Mouse (Mus musculus) Patski (cell line): ENCODE results near the gene Itpr2. TPM values are rescaled to one million over a fixed set of nuclear protein-coding genes. Genes with fewer than 3 reads are reported as not detected.
A peak's percentile ranks its signal among the peaks of the same experiment; 100 is the strongest.

Source experiments
- ATAC-seq: fragments of 100-300 bp; one replicate; pipeline ENCODE4 v1.8.0; 2021
- CTCF ChIA-PET: fragments of 350-600 bp; sonication (Branson Sonifier 250); formaldehyde crosslinking; loops from one replicate; lab custom pipeline; 2022; ENCODE audit warnings: inconsistent platforms; lab: Charles Lee
- POLR2A ChIA-PET: fragments of 350-600 bp; sonication (Branson Sonifier 250); formaldehyde crosslinking; loops from one replicate; lab custom pipeline; 2022; ENCODE audit warnings: antibody characterized with exemption, inconsistent platforms; lab: Charles Lee
- DNase-seq: peaks from one replicate; pipeline ENCODE4 v3.0.0-alpha.2; 2011; ENCODE audit warnings: low read depth, low spot score
- H3K27me3 ChIP-seq: fragments of 371-371 bp; one replicate; pipeline ENCODE4 v1.5.1; 2021
- CTCF ChIP-seq: fragments of 100-300 bp; IDR thresholded peaks from one replicate; pipeline ENCODE4 v1.5.1; 2021
- in situ Hi-C: fragments of 300-500 bp; cut with MboI; formaldehyde crosslinking; loops from 3 replicates; pipeline ENCODE4 v1.11.1; 2018; ENCODE audit warnings: low pct_unique_long_range_greater_than_20kb, mixed read lengths
- polyA plus RNA-seq: library from polyadenylated mRNA; unstranded; gene quantifications from one replicate; pipeline ENCODE4 v1.2.3, GENCODE M21; 2021

Itpr2 gene
- polyA plus RNA-seq, 1 experiment from 2014 or later: 12.7 TPM

DNA sequence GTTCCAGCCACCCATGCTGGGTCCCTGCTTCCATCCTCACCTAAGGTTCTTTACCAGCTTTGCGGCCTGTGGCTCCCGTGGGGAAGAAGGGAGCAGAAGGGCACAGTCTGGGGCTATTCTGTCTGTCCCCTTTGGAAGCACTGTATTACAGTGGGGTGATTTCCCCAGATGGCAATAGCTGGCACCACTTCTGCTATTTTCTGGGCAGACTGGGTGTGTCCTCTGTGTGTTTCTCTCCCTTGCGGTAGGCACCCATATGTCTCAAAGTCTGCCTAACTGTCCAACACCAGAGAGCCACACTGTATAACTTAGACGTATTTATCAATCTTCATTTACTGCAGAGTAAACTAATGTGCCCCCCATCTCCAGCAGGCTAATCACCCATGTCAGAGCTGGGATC, 388.9 kb downstream of the Itpr2 start:
- no peaks in the 10 kb centered on the region for H3K27me3 ChIP-seq
- in situ Hi-C loops: no loop called here
- CTCF ChIA-PET: no interaction called here
- ATAC-seq (no peak), DNase-seq (no peak)
- no peak for TF ChIP-seq CTCF
- POLR2A ChIA-PET: no interaction called here

DNA sequence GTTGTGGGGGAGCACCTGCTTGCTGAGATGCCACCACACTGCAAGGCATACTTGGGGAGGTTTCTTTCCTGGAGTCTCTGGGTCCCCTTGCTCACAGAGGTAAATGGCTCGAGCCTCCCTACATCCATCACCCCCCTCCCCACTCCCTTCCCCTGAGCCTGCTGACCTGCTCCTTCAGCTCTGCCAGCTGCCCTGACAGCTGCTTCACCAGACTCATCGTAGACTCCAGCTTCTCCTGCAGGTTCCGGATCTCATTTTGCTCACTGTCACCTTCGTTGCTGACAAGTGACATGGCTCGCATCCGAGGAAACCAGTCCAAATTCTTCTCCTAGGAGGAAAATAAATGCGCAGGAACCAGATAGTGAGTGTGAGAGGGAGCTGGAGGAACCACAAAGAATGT, 389.8 kb downstream of the Itpr2 start:
- in situ Hi-C loops: no loop called here
- ChIA-PET CTCF (interaction anchor here (1.1 to 2.1 kb wide), 3 partner anchors 10 to 33 kb away, joined by 3 to 6 read pairs (median 5); no protein-coding TSS in a partner anchor), POLR2A (interaction anchor here (1.3 kb wide), 1 partner anchor 101 kb away, joined by 3 read pairs; no protein-coding TSS in a partner anchor)
- no peak for TF ChIP-seq CTCF
- no peaks in the 10 kb centered on the region for H3K27me3 ChIP-seq
- DNase-seq (no peak), ATAC-seq (no peak)

DNA sequence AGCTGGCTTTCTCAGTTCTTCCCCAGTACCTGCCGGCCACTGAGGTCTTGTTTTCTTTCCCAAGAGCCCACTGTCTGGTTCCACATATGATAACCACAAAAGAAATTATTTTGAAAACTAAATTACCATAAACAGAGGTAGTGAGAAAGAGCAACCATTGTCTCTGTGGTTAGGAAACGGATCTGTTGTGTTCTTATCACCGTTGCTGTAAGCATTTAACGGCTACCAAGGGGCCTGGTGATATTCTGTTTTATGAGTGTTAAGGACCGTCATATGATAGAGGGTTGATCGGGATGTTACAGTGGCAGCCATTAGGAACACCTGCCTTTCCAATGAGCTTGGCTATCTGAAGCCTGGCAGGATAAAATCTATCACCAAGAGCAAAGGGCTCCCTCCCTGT, 390.2 kb downstream of the Itpr2 start:
- ChIA-PET CTCF (interaction anchor here (1.1 to 2.1 kb wide), 3 partner anchors 10 to 33 kb away, joined by 3 to 6 read pairs (median 5); no protein-coding TSS in a partner anchor), POLR2A (interaction anchor here (0.7 to 1.5 kb wide), 4 partner anchors 101 to 252 kb away, joined by 3 to 4 read pairs (median 3); no protein-coding TSS in a partner anchor)
- no peak for DNase-seq
- ATAC-seq: peak; percentile 0
- TF ChIP-seq CTCF: no peak
- no peaks in the 10 kb centered on the region for H3K27me3 ChIP-seq
- in situ Hi-C loops: no loop called here

DNA sequence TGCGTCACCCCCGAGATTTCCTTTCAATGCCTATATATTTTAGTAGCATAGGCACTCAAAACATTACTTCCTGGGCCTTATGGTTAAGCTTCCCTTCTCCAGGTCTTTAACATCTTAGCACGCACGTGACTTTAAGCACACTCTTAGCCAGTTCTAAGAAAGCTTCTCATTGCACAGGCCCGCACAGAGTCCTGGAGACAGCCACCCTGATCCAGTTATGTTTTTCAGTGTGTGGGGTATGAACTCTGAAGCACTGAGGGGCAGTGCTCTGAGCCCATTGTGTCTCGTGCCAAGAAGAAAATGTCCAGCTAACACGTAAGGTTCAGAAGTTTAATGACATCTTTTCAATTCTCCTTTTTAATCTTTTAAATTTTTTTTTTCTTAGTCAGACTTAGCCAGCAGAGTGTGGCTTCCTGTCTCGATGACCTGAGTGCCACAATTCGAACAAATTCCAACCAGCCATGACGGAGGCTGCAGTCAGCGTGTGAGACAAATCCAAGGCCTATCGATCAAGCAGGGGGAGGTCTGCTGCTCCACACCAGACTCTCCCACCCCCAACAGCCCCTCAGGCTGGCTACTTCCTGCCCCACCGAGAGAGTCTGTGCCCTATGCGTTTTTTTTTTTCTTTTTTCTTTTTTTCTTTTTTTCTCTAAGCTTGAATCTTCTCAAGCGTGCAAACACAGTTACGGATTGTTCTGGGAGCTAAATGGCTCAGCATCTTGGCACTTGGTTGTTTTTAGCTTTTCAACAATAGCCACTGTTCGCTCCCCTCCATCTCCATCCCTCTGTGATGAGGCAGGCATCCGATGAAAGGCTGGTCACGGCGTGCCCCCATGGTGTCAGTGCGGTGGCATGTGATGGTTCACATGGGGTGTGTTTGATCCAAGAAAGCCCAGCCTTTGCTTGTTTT, 390.9 kb downstream of the Itpr2 start:
- in situ Hi-C loops: no loop called here
- CTCF ChIA-PET: interaction anchor here (0.9 to 2.1 kb wide), 5 partner anchors 11 to 32 kb away, joined by 3 to 6 read pairs (median 3); no protein-coding TSS in a partner anchor
- TF ChIP-seq CTCF: no peak
- ATAC-seq (peak; percentile 73), DNase-seq (peak; percentile 79)
- H3K27me3 ChIP-seq: no peaks in the 10 kb centered on the region
- POLR2A ChIA-PET: interaction anchor here (0.7 to 1.5 kb wide), 5 partner anchors 100 to 255 kb away, joined by 3 to 4 read pairs (median 3); no protein-coding TSS in a partner anchor

DNA sequence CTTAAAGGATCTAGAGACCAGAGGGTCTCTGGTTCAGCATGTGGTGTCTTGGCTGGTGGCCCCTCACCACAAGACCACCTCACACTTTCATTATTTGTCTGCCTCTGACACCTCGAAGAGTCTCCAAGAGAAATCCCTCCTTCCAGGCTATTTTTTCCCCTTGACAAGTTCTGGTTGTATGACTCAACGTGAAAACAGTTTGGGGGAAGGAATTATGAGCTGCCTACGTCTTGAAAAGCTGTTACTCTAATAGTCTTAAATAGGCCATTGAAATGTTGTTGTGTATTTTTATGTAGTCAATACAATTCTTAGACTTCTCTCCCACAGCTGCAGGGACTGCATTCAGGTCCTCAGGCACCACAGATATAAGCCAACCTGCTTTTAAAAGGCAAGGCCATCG, 391.6 kb downstream of the Itpr2 start:
- CTCF ChIA-PET: interaction anchor here (0.9 to 2.1 kb wide), 4 partner anchors 9 to 31 kb away, joined by 3 to 6 read pairs (median 3); no protein-coding TSS in a partner anchor
- H3K27me3 ChIP-seq: no peaks in the 10 kb centered on the region
- POLR2A ChIA-PET: interaction anchor here (1.1 to 1.5 kb wide), 2 partner anchors 251 to 255 kb away, joined by 3 to 4 read pairs; no protein-coding TSS in a partner anchor
- in situ Hi-C loops: no loop called here
- TF ChIP-seq CTCF: no peak
- ATAC-seq (peak; percentile 55), DNase-seq (no peak)

DNA sequence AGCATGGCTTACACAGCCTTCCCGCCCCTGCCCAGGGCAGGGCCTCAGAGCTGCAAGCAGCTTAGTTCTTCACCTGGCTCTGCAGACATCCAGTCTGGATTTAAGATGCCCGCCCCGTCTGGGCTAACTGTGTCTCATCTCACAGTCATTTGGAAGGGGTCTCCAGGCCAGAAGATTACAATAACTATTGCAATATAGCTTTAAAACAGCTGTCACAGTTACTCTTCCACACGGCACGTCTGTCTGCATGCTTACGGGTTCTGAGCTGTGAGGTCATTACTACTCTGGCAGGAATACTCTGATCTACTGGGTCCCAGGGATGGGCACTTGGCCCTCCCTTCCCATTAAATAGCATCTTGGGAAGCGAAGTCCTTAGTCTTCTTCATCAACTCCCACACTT, 393.3 kb downstream of the Itpr2 start:
- CTCF ChIA-PET: interaction anchor here (1.4 kb wide), 1 partner anchor 29 kb away, joined by 4 read pairs; no protein-coding TSS in a partner anchor
- POLR2A ChIA-PET: no interaction called here
- in situ Hi-C loops: no loop called here
- TF ChIP-seq CTCF: no peak
- ATAC-seq: no peak
- no peaks in the 10 kb centered on the region for H3K27me3 ChIP-seq
- DNase-seq: no peak

DNA sequence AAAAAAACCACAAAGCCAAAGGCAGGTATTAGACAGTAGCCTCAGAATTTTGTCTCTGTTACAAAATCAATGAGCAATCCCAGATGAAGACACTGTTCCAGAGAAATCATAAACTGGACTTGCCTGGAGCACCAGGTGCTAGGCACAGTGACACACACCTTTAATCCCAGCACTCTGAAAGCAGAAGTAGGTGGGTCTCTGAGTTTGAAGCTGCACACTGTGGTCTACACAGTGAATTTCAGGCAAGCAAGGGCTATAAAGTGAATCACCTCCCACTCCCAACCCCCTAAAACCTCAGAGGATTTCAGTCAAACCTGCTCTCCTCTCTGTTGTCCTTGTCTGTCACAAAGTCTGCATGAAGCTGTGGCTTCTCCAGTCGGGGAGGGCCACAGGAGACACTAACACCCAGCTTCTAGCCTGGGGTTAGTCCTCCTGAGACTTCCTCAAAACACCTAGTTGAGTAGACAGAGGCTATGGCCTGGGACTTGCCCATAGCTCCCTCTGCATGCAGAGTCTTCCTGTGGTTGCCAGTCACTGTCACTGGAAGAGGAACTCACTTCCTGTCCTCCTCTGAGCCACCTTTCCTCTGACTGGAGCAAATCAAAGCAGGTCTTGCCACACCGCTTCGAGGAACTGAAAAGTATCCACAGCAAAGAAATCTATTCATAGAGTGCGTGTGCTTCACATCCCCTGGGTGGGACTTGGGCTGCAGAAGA, 394.7 kb downstream of the Itpr2 start:
- POLR2A ChIA-PET: interaction anchor here (0.6 kb wide), 1 partner anchor 15 kb away, joined by 5 read pairs; no protein-coding TSS in a partner anchor
- in situ Hi-C loops: no loop called here
- H3K27me3 ChIP-seq: no peaks in the 10 kb centered on the region
- ATAC-seq (no peak), DNase-seq (no peak)
- no peak for TF ChIP-seq CTCF
- CTCF ChIA-PET: interaction anchor here (1.2 to 2.6 kb wide), 2 partner anchors 12 to 28 kb away, joined by 3 to 9 read pairs; no protein-coding TSS in a partner anchor

DNA sequence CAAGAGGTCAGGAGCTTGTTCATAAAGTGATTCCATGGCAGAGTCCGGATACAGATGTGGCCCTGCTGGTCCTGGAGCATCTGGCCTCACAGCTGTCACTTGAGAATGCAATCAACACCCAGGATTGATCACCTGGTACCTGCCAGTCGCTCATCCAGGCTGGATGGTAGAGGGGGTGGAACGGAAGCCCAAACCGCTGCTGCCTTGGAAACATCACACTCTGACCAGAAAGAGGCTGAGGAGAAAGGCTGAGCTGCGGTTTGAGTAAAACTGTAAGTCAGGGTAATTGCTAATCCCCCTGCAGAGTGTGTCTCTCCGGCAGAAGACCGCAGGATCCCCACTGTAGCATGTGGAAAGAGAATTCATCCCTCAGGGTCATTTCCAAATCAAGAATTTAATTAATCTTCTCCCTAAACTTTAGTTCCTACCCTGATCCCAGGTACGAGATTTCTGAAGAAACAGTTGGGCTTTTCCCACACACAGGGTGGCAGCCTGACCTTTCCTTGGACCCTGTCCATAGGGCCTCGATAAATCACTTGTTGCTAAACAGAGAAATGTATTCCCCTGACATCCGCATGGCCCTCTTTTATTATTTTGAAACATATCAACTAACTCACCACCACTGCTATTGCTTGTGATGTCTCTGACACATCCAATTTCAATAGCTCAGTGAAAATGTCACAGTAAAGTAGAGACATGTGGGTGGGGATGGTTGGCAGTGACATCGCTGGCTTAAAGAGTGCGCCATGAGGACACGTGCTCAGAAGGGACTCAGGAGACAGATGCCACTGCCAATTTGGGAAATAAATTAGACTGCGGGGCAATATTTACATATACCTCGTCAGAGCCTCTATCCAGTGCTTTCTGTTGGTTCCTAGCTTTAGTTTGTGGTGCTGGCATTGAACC, 418.7 kb downstream of the Itpr2 start:
- no peaks in the 10 kb centered on the region for H3K27me3 ChIP-seq
- POLR2A ChIA-PET: no interaction called here
- in situ Hi-C loops: no loop called here
- DNase-seq (no peak), ATAC-seq (no peak)
- CTCF ChIA-PET: interaction anchor here (1.0 kb wide), 1 partner anchor 60 kb away, joined by 3 read pairs; no protein-coding TSS in a partner anchor
- TF ChIP-seq CTCF: no peak

DNA sequence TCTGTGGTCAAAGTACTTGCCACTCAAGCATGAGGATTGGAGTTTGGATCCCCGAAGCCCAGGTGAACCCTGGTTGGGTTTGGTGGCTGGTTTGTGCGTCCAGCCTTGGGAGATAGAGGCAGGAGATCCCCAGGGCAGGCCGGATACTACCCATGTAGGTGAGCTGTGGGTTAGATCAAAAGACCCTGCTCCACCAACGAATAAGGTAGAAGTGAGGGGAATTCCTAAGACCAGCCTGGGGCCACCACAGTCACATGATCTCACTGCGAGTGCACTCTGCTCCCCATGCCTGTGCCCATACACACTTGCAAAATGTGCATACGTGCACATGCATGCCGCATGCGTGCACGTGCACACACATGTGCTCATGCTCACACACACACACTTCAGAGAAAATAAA, 419.5 kb downstream of the Itpr2 start:
- ChIA-PET POLR2A (no interaction called here), CTCF (interaction anchor here (1.0 kb wide), 1 partner anchor 61 kb away, joined by 3 read pairs; no protein-coding TSS in a partner anchor)
- in situ Hi-C loops: no loop called here
- no peaks in the 10 kb centered on the region for H3K27me3 ChIP-seq
- no peak for TF ChIP-seq CTCF
- ATAC-seq (no peak), DNase-seq (no peak)
